Mouse (Mus musculus) left cerebral cortex, postnatal 10 days (tissue): ENCODE results near the gene Adh7. TPM values are rescaled to one million over a fixed set of nuclear protein-coding genes. Genes with fewer than 3 reads are reported as not detected.

Experiments
- DNase-seq, 2 experiments: peaks; one replicate each; pipeline ENCODE4 v3.0.0; 2021 to 2022; ENCODE audit warnings: low spot score in 2 of 2, mixed read lengths in 1 of 2; ENCODE audit errors: extremely low spot score in 1 of 2
- intact Hi-C: fragments of 180-260 bp; cut with DNase I; formaldehyde crosslinking; loops from one replicate; pipeline ENCODE4 v1.15.1; 2025
- total RNA-seq, 2 experiments: library from RNA; stranded (reverse); gene quantifications; 2 replicates each; pipeline ENCODE4 v1.2.3; 2021

Gene Adh7
- total RNA-seq, 2 experiments from 2014 or later = 0.10 to 0.49 TPM

DNA sequence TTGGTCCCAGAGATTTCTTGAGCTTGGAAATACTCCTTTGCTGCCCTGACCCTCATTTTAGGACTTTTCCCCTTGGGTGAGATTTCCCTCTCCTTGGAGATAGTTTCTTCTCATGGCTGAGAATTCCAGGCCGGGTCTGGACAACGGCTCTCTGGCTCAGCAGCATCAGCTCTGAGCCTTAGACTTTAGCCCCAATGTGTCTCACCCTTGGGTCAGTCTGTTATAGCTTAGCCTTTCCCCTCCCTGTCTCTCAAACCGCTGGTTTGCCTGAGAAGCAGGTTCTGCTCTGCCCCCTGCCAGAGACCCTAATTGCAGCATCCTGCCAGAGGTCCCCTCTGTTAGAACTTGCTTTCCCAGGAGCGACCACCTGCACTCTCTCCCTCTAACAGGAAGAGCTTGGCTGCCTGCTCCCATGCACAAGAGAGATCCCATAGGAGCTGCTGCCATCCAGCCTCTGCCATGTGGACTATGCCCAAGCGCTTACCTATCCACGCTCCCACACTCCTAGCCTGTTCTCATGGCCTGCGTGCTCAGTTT is 26.8 kb downstream of the Adh7 start:
- intact Hi-C loops = no loop called here
- DNase-seq = no peak

DNA sequence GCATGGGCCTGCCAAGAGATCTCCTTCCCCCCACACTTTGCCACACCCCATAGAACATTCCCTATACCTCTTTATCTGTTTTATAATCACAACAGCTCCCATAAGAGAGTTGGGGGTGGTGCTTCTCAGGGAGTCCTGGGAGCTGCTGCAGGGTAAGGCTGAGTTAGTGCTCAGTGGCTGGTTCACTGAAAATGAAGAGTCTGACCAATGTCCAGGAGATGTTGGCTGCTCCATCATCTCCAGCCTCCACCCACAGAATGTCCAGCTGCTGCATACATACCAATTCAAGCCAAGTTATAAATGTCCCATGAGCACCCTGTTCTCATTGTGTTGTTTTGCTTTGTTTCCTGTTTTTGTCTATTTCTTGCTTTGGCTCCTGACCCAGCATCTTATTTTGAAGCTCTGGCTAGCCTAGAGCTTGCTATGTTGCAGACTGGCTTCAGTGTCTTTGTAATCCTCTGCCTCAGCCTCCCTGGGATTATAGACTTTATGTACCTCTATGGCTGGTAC is 29.0 kb downstream of the Adh7 start:
- intact Hi-C loops = no loop called here
- DNase-seq = no peak

DNA sequence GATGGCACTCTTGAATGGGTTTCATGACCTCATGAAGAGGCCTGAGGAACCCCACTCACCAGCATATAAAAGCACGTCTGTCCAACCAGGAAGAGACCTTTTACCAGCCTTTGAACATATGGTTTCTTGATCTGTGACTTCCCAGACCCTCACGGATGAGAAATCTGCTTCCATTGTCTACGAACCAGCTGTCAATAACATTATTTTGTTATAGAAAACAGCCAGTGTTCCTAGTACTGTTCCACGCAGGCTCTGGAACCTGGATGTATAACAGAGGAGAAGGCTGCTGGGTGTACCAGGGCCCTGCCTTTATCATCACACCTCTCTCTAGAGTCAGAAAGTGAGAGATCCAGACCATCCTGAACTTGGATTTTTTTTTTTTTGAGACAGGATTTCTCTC is 29.7 kb downstream of the Adh7 start:
- no peak for DNase-seq
- intact Hi-C loops = no loop called here

DNA sequence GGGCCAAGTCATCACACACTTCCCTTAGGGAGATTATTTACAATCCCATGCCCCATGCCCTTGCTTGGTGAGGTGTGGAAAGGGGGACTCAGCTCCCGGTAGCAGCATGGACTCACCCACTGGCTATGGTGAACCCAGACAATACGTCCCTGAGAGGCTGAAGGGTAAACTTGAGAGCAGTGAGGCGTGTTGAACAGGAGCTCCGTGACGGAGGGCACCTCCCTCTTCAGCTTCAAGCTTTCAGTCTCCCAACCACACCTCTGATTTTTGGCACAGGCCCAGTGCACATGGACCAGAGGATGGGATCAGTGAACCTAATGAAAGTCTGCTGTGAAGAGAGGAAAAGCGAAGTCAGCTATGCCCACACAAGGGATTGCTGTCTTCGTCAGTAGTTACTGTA is 30.5 kb downstream of the Adh7 start:
- DNase-seq = no peak
- intact Hi-C loops = no loop called here

DNA sequence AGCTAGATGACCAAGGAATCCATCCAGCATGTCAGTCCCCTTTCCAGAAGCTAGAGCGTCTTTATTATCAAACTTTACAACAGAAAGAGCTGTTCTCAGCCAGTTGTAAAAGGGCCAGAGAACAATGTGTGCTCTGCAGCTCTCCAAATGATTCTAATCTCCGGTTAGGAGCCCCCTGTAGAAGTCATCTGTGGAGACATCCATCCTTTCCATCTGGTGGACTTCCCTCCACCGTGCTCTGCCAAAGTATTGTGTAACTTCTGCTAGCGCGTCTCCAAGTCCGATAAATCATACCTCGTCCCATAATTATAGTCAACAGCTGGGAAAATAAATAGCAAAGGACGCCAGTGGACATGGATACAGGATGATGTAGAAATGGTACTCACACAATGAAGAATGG is 31.2 kb downstream of the Adh7 start:
- intact Hi-C loops = no loop called here
- DNase-seq = no peak

DNA sequence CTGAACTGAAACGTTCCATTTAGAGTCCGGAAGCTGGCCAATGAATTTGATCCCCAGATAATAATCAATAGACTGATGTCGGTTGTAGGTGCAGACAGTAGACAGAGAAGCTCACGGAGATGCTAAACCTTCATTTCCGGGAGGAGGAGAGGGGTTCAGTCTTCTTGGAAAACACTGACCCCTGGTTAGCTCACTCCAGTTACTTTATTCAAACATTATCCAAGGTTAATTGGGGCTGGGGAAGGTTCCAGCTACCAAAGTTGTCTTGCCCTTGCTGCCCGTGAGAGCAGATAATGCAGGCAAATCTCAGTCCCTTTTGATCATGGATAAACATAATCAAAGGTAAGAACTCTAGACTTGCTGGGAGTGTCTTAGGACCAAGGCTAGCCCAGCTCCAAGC is 33.6 kb downstream of the Adh7 start:
- intact Hi-C loops = no loop called here
- DNase-seq = no peak

DNA sequence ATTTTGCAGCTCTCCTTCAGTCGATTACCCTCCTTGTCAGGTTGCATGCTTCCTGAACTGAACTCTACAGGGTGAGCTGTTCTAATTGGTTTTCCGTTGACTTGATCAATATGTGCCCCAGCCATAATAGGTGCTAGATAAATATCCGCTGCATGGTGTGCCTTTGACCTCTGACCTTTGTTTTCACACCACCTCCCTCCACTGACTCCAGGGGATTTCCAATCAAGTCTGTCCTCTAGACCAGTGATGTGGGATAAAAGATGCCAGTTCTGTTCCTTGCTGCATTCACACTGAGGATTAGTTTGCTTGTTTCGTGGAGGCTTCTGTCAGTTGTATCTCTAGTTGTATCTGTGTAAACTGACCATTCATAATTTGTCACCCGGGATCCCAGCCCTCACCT is 36.6 kb downstream of the Adh7 start:
- intact Hi-C loops = no loop called here
- no peak for DNase-seq

DNA sequence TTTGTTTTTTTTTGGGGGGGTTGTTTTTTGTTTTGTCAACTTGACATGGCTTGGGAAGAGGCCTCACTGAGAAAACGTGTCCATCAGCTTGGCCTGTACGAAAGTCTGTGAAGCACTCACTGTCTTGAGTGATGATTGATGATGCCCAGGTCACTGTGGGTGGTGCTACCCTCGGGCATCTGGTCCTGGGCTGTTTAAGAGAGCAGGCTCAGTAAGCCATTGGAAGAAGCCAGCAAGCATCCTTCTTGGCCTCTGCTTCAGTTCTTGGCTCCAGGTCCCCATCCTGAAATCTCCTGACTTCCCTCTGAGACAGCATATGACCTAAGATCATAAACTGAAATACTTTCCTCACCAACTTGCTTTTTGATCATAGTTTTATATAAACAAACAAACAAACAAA is 37.8 kb downstream of the Adh7 start:
- intact Hi-C loops = no loop called here
- DNase-seq = no peak

DNA sequence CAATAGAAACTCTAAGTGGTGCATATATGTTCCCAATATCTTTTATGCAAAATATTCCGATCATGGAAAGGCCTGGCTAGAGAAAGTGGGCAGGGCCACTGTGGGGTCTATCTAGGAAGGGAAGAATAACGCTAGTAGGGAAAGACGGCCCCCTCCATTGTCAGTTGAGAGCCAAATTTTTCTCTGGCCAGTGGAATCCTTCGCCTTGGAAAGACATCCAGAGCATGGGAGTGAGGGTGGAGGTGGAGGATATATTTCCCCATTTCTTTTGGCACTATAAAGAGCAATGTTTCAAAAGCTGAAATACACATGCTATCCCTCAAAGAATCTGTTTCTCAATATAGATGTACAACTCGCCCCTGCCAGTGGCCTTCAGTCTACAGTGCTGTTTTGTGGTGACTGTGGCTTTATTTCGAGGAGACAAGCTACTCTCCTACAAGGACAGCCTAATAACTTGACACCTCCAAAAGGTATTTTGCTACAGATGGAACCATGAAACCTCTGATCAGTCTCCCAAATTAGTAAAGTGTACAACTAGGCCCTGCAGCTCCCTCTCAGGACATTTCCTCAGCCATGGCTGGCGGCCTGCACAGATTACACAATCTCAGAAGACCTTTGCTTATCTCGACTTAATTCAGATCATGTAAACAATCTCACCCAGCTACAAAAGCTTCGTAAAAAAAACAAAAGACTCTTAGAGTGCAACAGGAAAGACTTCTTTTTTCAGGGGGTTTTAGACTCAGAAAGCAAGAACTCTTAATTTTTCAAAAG is 38.4 kb downstream of the Adh7 start:
- intact Hi-C loops = no loop called here
- DNase-seq = no peak

DNA sequence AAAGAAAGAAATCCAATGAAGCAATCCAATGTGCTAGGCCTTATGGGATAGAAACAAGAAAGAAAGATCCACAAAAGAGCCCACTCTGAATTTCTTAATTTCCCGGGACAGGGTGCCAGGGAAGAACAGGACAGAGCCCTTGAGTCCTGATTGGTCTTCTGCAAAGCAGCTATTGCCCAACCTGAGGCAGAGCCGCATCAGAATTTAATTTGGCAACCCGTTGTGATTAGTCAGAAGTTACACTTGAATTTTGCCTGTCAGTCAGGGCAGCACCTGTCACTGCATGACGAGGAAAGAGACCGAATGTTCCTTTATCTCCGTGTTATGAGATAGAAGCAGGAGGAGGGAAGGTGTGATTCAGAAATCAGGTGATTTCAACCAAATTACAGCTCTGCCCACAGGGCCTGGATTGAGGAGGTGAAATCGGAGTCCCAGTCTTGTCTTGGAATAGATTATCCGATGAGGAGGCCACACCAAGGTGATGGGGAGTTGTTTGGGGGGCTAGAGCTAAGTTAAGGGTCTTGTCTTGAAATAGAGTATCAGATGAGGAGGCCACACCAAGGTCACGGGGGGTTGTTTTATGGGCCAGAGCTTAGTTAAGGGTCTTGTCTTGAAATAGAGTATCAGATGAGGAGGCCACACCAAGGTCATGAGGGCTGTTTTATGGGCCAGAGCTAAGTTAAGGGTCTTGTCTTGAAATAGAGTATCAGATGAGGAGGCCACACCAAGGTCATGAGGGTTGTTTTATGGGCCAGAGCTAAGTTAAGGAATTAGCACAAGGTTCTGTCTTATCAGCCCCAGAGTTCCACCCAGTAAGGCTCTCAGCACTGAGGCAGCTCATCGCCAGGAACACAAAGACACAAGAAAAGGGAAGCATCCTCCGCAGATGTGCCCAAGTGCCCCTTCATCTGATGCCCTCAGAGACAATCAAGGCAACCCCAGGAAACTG is 43.4 kb downstream of the Adh7 start, which contains the start of gene Adh1:
Gene Adh1 (plus strand): TSS at position 271 of the 949 bp plus-strand sequence.
- intact Hi-C loops = no loop called here
- no peak for DNase-seq

DNA sequence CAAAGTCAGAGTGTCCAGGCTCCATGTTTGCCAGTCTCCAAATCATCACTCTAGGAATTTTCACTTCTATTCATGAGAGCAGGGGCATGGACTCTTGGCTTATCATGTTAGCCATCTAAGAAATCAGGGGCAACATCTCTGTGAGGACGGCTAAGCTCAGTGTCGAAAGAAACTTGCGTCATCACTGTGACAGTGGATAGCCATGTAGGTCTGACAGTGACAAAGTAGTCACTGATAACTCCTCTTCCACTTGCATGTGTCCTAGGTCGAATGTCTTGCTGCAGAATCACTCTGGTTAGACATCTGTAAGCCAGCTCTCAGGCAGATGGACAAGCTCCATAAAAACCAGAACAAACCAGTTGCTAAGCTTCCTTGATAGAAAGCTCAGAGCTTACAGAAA is 45.0 kb downstream of the Adh7 start:
- DNase-seq = no peak
- intact Hi-C loops = no loop called here

DNA sequence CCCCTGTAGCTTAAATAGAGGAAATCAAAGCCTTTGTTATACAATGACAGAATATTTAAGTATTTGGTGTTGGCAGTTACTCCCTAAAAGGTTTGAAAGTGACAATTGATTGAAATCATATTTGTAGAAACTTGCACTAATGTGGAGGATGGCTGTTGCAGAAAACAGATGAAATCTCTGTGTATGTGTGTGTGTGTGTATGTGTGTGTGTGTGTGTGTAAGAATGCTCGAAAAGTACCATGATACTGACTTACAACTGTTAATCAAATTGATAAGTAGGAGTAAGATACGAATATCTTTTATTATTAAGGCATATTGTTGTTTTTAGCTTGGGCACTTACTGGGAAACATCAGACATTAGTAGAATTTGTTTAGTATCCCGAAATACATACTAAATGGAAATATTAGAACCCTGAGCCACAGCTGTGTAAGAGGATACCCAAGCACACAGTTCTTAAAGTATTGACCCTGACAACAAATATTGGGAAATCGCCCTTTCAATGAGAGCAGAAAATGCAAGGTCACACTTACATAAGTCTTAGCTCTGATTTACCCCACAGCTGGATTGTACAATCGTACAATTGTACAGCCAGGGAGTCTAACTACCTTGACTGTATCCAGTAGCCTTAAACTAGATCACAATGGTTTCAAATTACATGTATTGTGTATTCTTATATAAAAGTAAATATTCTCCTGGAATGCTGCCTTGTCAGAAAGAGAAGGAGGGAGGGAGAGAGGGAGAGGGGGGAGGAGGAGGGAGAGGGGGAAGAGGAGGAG is 45.8 kb downstream of the Adh7 start:
- DNase-seq = no peak
- intact Hi-C loops = no loop called here

DNA sequence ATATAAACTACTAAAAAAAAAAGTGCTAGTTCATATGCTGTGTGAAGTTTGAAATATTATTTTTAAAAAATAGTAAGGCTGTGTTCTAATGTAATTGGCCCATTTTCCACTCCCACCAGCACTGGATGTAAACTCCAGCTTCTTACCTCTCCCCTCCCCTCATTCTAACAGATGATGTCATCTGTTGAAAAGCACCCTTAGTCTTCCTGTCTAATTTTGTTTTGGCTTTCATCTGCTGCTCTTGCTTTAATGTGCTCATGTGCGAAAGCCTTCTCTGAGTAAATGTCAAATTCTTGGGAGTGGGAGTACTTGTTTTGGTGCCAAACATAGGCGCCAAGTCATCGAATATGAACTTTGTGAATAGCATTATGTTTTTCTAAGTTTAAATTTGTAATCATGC is 47.1 kb downstream of the Adh7 start:
- peak in 1 of 2 experiments; percentile 5 for DNase-seq
- intact Hi-C loops = no loop called here

DNA sequence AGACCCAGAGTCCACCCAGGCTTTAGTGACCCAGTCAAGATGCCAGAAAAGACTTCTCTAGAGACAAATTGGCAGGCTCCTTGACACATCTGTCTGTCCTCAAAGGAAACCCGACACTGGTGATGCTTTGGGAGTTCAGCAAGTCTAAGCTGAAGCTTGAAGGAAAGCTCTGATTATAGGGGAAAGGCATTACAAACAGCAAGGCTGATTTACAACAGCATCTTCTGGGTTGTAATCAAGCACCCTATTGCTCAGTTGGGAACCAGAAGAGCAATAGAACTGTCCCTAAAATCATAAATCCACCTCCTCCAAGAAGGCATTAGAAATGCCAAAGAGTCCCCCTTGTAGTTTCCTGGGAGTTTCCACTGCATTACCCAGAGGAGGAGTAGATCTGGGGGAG is 52.9 kb downstream of the Adh7 start:
- DNase-seq = no peak
- intact Hi-C loops = no loop called here

DNA sequence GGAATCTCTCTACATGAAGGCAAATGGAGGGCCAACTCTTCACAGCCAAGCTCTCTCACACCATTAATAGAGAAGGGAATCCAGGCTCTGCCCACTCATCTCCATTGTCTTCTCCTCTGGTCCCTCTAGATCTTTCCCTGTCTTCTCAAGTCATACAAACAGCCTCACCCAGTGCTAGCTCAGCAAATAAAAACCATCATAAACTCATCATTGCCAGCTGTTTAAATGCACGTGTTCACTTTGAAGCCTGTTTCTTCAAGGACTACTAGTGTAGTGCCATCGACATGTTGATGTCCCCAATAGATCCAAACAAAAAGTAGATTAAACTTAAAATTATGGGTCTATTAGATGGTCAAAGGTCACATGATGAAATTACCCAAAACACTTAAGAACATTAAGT is 53.7 kb downstream of the Adh7 start:
- no peak for DNase-seq
- intact Hi-C loops = no loop called here

DNA sequence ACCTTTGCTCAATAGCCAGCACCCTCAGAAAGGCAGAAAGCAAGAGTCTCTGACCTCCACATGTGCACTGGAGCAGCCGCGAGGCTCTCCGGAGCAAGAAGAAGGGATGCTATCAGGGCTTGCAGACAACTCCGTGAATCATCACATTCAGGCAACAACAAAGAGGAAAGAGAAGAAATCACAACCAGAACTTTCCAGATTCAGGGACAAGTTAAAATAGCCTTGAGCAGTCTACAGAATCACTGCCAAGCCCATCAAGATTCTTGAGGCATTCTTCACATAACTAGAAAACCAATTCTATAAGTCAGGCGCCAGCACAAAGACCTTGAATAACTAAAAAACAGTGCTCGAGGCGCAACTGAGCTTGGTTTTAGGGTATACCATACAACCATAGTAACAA is 55.5 kb downstream of the Adh7 start:
- no peak for DNase-seq
- intact Hi-C loops = no loop called here

DNA sequence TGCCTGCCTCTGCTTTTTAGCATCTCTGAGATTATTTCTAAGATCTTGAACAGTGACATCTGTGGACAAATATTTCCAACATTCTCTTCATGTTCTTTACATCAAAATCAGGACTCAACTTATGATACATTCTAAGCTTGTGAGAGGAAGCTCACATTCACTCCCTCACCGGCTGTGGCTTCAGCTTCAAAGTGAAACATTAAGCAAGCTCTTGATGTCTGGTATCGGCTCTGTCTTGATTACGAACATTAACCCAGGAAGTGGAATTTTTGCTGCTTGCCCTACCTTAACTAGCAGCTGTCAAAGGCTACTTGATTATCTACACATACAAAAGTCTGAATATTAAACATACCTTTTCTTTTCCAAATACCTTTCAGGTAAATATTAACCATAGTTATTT is 57.5 kb downstream of the Adh7 start:
- intact Hi-C loops = no loop called here
- DNase-seq = no peak

DNA sequence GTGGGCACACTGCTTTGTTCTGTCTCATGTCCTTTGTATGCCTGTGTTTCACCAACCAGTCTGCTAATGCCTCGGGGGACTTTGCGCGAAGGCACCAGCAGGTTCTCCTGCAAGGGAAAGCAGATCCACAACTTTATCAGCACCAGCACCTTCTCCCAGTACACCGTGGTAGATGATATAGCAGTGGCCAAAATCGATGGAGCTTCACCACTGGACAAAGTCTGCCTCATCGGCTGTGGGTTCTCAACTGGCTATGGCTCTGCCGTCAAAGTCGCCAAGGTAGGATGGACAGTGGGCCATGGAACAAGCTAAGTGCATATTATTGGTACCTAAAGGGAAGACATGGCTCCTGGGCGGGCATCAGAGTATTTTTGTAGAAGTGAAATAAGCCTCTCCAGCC is 65.0 kb downstream of the Adh7 start:
- DNase-seq = no peak
- intact Hi-C loops = no loop called here
